Mouse (Mus musculus): ENCODE measurements at regions not wholly inside any gene's neighbourhood (a gene's known extent, or its start where the extent isn't known, plus 50 kb on each side); places are given as distances from the start of the nearest gene placed in this dataset.
A peak's percentile ranks its signal among the peaks of the same experiment; 100 is the strongest.

DNA sequence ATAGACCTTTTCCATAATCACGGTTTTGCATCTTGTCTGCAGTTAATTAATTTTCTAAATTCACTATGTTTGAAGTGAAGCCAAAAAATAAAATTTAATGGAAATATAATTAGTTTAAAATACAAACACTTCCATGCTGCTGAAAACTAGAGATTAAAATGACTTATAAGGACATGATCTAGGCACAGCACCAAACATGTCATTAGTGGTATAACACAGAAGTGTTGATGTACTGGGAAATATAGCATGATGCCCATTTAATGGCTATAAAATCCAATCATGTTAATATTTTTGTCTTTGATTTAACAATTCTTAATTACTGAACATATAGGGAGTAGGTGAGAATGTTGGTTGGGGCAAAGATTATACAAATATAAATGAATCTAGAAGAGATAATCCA lies 487.5 kb upstream of the Gm38303 start:
- ATAC-seq: no peak
- WGBS: 80% methylated on average over 1 of the region's 1 CpGs

DNA sequence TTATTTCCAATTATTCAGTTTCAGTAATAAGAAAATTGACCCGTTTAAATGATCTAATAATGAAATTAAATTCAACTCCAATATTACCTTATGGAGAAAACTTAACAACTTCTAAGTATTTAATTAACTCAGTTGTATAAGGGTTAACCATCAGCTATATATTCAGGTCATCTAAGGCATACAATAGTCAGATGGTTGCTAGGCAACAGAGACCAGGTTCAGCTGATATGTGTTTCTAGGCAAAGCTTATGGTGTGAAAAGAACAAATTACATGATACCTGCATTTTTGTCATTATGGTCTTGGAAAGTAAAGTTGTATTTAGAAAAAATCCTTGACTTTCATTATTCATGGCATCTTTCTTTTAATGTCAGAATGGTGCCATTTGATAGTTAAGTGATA lies 487.1 kb upstream of the Gm38303 start:
- no peak overlapping the region for H3K4me2 ChIP-seq (ENCODE audit: low read length)
- WGBS: 80% methylated on average over 1 of the region's 1 CpGs
- H3K9ac ChIP-seq (ENCODE audit: low read depth, low read length): no peak overlapping the region
- ATAC-seq: 0 out of 2 replicates have a peak, but pooled peaks have one; percentile 61
- H3K9me3 ChIP-seq (ENCODE audit: control insufficient read depth, low read length): no peaks in the 10 kb centered on the region
- H3K4me3 ChIP-seq (ENCODE audit: low read length): no peak overlapping the region
- no peaks in the 10 kb centered on the region for H3K4me1 ChIP-seq (ENCODE audit: control insufficient read depth, insufficient read depth, low read depth, low read length)
- no peaks in the 10 kb centered on the region for H3K27me3 ChIP-seq (replicated peaks; ENCODE audit: control insufficient read depth, insufficient read depth, low read length)
- H3K27ac ChIP-seq (ENCODE audit: low read depth, low read length): no peak overlapping the region
- H3K36me3 ChIP-seq (ENCODE audit: control insufficient read depth, insufficient read depth, low read length): no peaks in the 10 kb centered on the region

More for the DNA sequence above, 487.5 kb upstream of the Gm38303 start:
- no peak overlapping the region for H3K27ac ChIP-seq (ENCODE audit: low read depth, low read length)
- no peak overlapping the region for H3K4me3 ChIP-seq (ENCODE audit: low read length)
- no peak overlapping the region for H3K9ac ChIP-seq (ENCODE audit: low read depth, low read length)
- H3K4me1 ChIP-seq (ENCODE audit: control insufficient read depth, insufficient read depth, low read depth, low read length): no peaks in the 10 kb centered on the region
- H3K9me3 ChIP-seq (ENCODE audit: control insufficient read depth, low read length): no peaks in the 10 kb centered on the region
- no peak overlapping the region for H3K4me2 ChIP-seq (ENCODE audit: low read length)
- no peaks in the 10 kb centered on the region for H3K36me3 ChIP-seq (ENCODE audit: control insufficient read depth, insufficient read depth, low read length)
- no peaks in the 10 kb centered on the region for H3K27me3 ChIP-seq (replicated peaks; ENCODE audit: control insufficient read depth, insufficient read depth, low read length)

GRCm38 (mm10) chr3:10776258-10776995 lies 440.9 kb upstream of the Gm38303 start:
- H3K36me3 ChIP-seq (ENCODE audit: control insufficient read depth, insufficient read depth, low read length): no peaks in the 10 kb centered on the region
- H3K9me3 ChIP-seq (ENCODE audit: control insufficient read depth, low read length): no peaks in the 10 kb centered on the region
- no peaks in the 10 kb centered on the region for H3K4me1 ChIP-seq (ENCODE audit: control insufficient read depth, insufficient read depth, low read depth, low read length)
- ATAC-seq: peak; percentile 61
- no peak overlapping the region for H3K27ac ChIP-seq (ENCODE audit: low read depth, low read length)
- H3K27me3 ChIP-seq (replicated peaks; ENCODE audit: control insufficient read depth, insufficient read depth, low read length): no peaks in the 10 kb centered on the region
- no peak overlapping the region for H3K4me2 ChIP-seq (ENCODE audit: low read length)
- 45% methylated on average over 10 of the region's 10 CpGs for WGBS
- no peak overlapping the region for H3K4me3 ChIP-seq (ENCODE audit: low read length)
- no peak overlapping the region for H3K9ac ChIP-seq (ENCODE audit: low read depth, low read length)
